Mouse (Mus musculus): ENCODE results near the gene Dcdc2b.

GRCm38 (mm10) chr4:129661584-129661983, 47.5 kb upstream of the Dcdc2b start:
- TF ChIP-seq CTCF (IDR thresholded peaks at IDR 0.05; ENCODE audit: borderline replicate concordance, insufficient read depth, low read depth, low read length) (no peak), POLR2A (IDR thresholded peaks at IDR 0.05; ENCODE audit: borderline replicate concordance, insufficient read depth, low read length) (no peak)

Measured in cerebellum, adult 2 months (tissue).